Mouse (Mus musculus): Measurements from ENCODE around the gene Arap2.

Arap2 gene

DNA sequence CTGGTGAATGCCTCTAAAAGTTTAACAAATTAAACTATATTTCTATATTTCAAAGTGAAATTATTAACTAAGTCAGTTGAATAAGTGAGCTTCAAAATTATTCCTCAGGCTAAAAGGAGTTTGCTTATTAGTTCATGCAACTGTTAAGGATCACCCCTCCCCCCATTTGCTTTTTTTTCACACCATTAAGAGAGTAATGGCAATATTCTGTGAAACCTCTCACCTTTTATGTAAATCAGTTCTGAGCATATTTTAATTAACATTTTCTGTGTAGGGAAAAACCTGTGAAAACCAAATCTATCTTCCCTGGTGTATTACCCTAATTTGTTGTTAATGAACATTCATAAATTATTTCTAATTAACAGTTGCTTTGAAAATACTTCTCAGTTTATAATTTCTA, 147.7 kb downstream of the Arap2 start:
- no peak for DNase-seq

DNA sequence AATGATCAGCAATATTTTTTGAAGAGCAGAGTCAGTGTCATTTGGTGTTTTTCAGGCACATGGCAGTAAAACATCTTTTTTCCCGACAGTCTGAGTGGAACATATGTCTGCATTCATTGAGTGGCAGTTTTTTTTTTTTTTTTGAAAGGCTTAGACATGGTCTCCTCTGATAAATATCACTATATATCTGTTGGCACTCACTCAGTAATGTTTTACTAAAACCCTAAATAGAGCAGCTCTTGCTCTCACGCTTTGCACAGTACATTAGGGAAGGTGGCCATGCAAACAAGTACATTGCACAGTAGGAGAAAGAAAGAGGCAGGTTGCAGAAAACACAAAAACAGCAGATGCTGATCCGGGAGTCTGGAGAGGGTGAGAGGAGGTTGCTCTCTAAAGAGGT, 154.0 kb downstream of the Arap2 start:
- DNase-seq, result no peak

DNA sequence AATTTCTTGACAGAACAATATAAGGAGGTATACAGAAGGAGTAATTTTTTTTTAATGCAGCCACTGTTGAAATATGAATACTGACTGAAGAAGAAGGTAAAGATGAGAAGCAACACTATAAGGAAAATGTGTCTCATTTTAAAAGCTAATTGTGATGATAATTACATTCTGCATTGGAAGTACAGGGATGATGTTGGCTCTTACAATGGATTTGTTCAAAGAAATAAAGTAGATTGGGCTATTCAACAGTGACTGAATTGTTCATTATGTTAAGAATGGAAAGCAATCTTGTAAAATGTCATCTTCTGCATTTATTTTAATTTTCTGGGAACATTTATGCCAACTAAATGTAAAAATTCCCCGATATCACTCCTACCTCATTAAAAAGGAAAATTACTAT, 178.6 kb downstream of the Arap2 start:
- no peak for DNase-seq

DNA sequence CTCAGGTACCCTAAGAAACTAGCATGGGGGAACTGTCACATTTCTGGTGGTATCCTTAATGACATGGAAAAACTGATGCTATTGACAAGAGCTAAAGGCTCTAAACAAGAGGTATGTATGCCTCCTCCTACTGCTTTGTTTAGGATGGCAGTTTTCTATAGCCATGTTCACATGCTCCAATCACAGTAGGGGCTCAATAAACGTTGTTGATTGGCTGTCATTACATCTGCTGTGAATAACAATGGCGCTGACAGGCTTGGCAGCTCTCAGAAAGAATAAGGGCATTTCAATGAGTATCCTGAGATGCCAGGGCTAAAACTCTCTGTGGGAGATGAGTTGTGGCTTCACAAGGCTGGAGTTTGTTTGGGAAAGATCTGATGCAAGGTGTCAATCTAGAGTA, 183.3 kb downstream of the Arap2 start:
- DNase-seq, result no peak

DNA sequence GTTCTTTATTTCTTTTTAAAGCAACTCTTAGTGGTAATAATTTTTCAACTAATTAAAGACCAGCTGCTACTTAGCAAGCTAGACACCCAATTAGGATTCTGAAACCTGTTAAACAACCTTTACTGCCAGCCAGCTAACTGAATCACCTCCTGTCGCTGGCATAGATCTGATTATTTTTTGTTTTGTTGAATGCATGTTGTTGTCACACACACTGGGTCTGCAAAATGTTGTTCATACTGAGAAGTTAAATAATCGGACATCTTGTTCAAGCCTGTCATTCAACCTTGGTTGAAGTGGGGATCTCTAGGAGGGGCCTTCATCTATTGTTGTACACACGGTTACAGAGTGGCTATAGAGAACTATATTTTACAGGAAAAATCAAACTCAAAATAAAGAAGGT, 184.3 kb downstream of the Arap2 start:
- no peak for DNase-seq

DNA sequence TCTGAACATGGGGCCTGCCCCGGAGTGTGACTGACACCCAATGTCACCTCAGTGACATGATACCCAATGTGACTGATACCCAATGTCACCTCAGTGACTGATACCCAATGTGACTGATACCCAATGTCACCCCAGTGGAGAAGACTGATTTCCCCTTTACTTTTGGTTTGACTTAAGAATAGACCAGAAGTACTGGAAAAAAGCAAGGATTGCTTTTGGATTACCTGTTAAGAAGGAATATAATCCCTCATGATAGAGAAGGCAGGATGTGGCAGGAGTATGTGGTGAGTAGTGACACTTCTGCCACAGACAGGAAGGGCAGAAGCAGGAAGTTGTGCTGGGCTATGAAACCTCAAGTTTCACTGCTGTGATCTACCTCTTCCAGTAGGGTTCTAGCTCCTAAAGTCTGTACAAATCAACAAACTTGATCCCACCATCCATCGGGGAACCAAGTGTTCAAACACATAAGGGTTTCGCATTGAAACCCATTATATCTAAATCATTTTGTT, 191.6 kb downstream of the Arap2 start:
- DNase-seq, result no peak
